Mouse (Mus musculus) cerebellum, adult 9-10 months (tissue): ENCODE measurements at regions not wholly inside any gene's neighbourhood (a gene's known extent, or its start where the extent isn't known, plus 50 kb on each side); places are given as distances from the start of the nearest gene placed in this dataset.
A peak's percentile ranks its signal among the peaks of the same experiment; 100 is the strongest.

Experiments
- DNase-seq: peaks from one replicate; pipeline ENCODE4 v3.0.0; 2022

DNA sequence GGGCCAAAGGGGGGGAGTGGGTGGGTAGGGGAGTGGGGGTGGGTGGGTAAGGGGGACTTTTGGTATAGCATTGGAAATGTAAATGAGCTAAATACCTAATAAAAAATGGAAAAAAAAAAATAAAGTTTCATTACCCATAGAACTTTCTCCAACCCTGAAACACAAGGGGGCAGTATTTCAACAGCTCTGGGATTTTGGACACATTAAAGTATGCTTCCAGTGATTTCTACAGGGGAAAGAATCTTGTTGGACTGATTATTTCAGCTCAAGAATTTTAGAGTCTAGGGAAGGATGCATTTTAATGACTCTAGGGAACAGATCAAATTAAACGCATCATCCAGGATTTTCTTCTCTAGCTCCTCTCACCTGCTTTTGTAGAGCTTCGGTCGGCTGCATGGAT lies 345.9 kb downstream of the Nrcam start:
- peak; percentile 1 for DNase-seq

DNA sequence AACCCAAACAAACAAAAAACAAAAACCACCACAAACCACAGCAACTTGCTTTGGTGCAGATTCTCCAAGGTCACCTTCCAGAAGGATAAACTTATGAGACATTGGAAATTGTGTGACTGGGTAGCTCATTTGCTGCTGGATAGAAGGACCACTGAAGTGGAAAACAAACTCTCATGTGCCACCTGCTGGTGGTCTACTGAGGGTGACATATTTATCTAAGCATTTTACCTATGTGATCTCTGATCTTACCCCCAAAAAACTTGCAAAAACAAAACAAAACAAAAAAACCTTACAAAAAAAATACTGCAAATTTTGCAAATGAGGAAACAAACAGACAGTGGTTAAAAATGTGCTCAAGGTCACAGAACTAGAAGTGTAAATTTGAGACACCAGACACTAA lies 346.3 kb downstream of the Nrcam start:
- peak; percentile 2 for DNase-seq
